Mouse (Mus musculus): ENCODE measurements at regions not wholly inside any gene's neighbourhood (a gene's known extent, or its start where the extent isn't known, plus 50 kb on each side); places are given as distances from the start of the nearest gene placed in this dataset.

DNA sequence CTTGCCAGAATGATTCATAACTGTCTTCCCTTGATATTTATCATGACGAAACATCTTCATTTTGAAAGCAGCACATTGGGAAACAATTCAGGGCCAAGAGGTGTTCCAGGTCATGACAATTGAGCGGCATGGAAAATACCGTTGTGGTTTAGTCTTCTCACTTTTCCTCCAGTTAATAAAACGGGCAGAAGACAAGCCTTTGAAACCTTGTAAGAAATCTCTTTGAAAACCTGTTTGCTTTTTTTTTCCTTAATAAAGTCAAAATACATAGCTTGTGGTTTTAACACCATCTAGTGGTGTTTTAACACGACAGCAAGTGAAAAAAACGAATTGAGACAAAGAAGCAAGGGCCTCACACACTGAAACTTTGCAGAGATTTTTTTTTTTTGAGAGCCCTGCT is 1389.0 kb upstream of the Acvr2a start:
- no peak for TF ChIP-seq POLR2A (IDR thresholded peaks at IDR 0.05; ENCODE audit: extremely low read depth, insufficient read depth, low read length)
- TF ChIP-seq CTCF (IDR thresholded peaks at IDR 0.05; ENCODE audit: extremely low read depth, insufficient read depth, low read length), result no peak
- no peaks in the 10 kb centered on the region for H3K4me1 ChIP-seq (ENCODE audit: control insufficient read depth, insufficient read depth, low read length)
- 0 out of 2 replicates have a peak overlapping the region, but pooled peaks have one; percentile 13 for H3K4me3 ChIP-seq (ENCODE audit: insufficient read depth, low read length)
- H3K27ac ChIP-seq (ENCODE audit: insufficient read depth, low read length), result no peak overlapping the region

DNA sequence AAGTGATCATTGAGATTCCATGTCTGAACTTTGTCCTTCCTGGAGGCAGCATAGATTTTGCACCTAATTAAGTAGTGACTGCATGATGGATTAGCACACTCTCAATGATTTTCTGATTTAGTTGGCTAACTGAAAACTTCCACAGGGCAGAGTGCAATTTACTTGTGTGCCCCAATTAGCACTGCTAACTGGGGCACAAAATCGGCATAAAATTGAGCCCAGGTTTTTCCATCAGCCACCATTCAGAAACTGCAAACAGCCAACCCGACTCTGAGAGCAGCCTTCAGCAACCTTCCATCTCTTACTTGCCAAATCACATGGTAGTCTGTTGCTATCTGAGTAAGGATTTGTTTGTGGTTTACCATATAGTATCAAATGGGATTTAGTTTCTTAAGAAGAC is 1384.1 kb upstream of the Acvr2a start:
- no peak for TF ChIP-seq POLR2A (IDR thresholded peaks at IDR 0.05; ENCODE audit: extremely low read depth, insufficient read depth, low read length)
- no peak for TF ChIP-seq CTCF (IDR thresholded peaks at IDR 0.05; ENCODE audit: extremely low read depth, insufficient read depth, low read length)
- no peaks in the 10 kb centered on the region for H3K4me1 ChIP-seq (ENCODE audit: control insufficient read depth, insufficient read depth, low read length)
- no peak overlapping the region for H3K4me3 ChIP-seq (ENCODE audit: insufficient read depth, low read length)
- H3K27ac ChIP-seq (ENCODE audit: insufficient read depth, low read length), result no peak overlapping the region

DNA sequence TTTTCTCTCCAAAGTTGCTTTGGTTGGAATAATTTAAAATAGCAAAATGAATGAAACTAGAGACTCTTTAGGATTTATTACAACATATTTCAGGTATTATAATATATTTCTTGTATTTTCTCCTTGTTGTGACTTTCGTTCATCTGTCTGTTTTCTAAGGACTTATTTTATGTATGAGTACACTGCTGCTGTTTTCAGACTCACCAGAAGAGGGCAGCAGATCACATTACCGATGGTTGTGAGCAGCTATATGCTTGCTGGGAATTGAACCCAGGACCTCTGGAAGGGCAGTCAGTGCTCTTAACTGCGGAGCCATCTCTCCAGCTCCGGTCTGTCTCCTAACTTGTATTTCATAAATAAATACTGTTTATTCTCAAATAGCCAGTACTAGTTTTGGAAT is 1347.9 kb upstream of the Acvr2a start:
- no peak overlapping the region for H3K4me3 ChIP-seq (ENCODE audit: insufficient read depth, low read length)
- no peak overlapping the region for H3K27ac ChIP-seq (ENCODE audit: insufficient read depth, low read length)
- TF ChIP-seq POLR2A (IDR thresholded peaks at IDR 0.05; ENCODE audit: extremely low read depth, insufficient read depth, low read length) (no peak), CTCF (IDR thresholded peaks at IDR 0.05; ENCODE audit: extremely low read depth, insufficient read depth, low read length) (no peak)
- no peaks in the 10 kb centered on the region for H3K4me1 ChIP-seq (ENCODE audit: control insufficient read depth, insufficient read depth, low read length)

DNA sequence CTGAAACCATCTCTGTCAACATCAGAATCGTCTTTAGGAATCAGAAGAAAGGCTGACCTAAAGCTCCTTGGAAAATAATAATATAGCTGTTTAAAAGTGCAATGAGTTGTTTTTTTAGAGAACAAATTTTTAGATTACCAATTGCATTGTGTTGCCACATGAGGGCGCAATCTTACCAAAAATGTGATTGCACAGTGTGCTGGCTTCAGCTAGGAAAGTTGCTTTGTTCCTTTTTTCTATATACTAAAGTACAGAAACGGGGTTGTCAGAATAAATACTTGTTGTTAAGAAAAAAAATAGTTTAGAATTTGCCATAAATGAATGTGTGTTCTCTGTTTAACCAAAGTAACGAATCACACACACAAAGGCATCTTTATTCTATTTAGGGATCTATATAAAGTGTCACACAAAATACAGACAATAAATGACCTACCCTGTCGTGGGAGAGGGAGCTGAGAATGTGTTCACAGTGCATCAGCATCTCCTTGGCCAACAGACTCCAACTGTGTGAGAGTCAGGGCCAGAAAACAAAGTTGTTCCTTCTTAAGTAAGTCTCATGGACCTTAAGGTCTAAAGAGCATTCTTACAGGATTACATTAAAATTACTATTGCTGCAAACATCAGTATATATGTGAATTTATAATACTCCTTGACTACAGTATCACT is 1321.9 kb upstream of the Acvr2a start:
- Histone ChIP-seq H3K27ac (ENCODE audit: insufficient read depth, low read length) (no peak overlapping the region), H3K4me1 (ENCODE audit: control insufficient read depth, insufficient read depth, low read length) (no peaks in the 10 kb centered on the region), H3K4me3 (ENCODE audit: insufficient read depth, low read length) (no peak overlapping the region)
- no peak for TF ChIP-seq POLR2A (IDR thresholded peaks at IDR 0.05; ENCODE audit: extremely low read depth, insufficient read depth, low read length)
- TF ChIP-seq CTCF (IDR thresholded peaks at IDR 0.05; ENCODE audit: extremely low read depth, insufficient read depth, low read length), result peak; percentile 55; the same call in 1 of the 2 replicates

Data from cortical plate, adult 2 months (tissue).